Mouse (Mus musculus) kidney, postnatal 0 days (tissue): ENCODE data around the gene Jak3. TPM values are rescaled to one million over a fixed set of nuclear protein-coding genes. Genes with fewer than 3 reads are reported as not detected.

Experiments
- ATAC-seq: fragments of 200-750 bp; cut with Nextera tagmentation; replicated peaks from 2 replicates; pipeline ENCODE4 v1.8.0; 2017; ENCODE audit warnings: low read depth, moderate number of reproducible peaks, moderate TSS enrichment, moderate library complexity; ENCODE audit not compliant: low FRiP score
- DNase-seq: peaks from one replicate; pipeline ENCODE4 v3.0.0-alpha.2; 2016; ENCODE audit warnings: low spot score
- H3K27ac ChIP-seq: fragments of 300-500 bp; sonication (generic); 2 replicates; pipeline ENCODE4 v1.5.1; 2014; ENCODE audit warnings: mild to moderate bottlenecking
- H3K27me3 ChIP-seq: fragments of 300-500 bp; sonication (generic); 2 replicates; pipeline ENCODE4 v1.6.1; 2014; ENCODE audit warnings: low read length, mixed read lengths; ENCODE audit not compliant: insufficient read depth
- H3K36me3 ChIP-seq: fragments of 300-500 bp; sonication (generic); 2 replicates; pipeline ENCODE4 v1.6.1; 2014; ENCODE audit warnings: low read length, mixed read lengths; ENCODE audit not compliant: insufficient read depth
- H3K4me1 ChIP-seq: fragments of 300-500 bp; sonication (generic); replicated peaks from 2 replicates; pipeline ENCODE4 v1.6.1; 2014; ENCODE audit warnings: antibody characterized with exemption, low read length, mixed read lengths; ENCODE audit not compliant: insufficient read depth
- H3K4me2 ChIP-seq: fragments of 300-500 bp; sonication (generic); 2 replicates; pipeline ENCODE4 v1.6.1; 2014; ENCODE audit warnings: mild to moderate bottlenecking, low read length, moderate library complexity, mixed read lengths
- H3K4me3 ChIP-seq: fragments of 300-500 bp; sonication (generic); replicated peaks from 2 replicates; pipeline ENCODE4 v1.5.1; 2014; ENCODE audit warnings: low read depth, low read length
- H3K9ac ChIP-seq: fragments of 300-500 bp; sonication (generic); 2 replicates; pipeline ENCODE4 v1.6.1; 2014; ENCODE audit warnings: low read depth, low read length
- H3K9me3 ChIP-seq: fragments of 300-500 bp; sonication (generic); replicated peaks from 2 replicates; pipeline ENCODE4 v1.6.1; 2016; ENCODE audit warnings: low read length, inconsistent platforms, mixed read lengths
- CTCF ChIP-seq: IDR thresholded peaks from 2 replicates; pipeline ENCODE4 v1.5.1; 2016; ENCODE audit warnings: antibody characterized with exemption, low read depth, mild to moderate bottlenecking, moderate library complexity
- WGBS: fragments of 180-500 bp; shearing (Covaris S2); extraction: QIAGEN DNeasy Blood & Tissue Kit; methylation state at CpG from one replicate; pipeline ENCODE4 v1.1.7; 2014; 5-methylcytosine and 5-hydroxymethylcytosine counted together
- polyA plus RNA-seq: library from polyadenylated mRNA; unstranded; fragments of >200 nt; fragmentation: Nextera tagmentation; extraction: Ambion mirVana; gene quantifications from 2 replicates; pipeline ENCODE4 v1.2.1, GENCODE M21; 2015

The Jak3 gene
- polyA plus RNA-seq, 1 experiment from 2014 or later, result 5.3 TPM

GRCm38 (mm10) chr8:71659751-71660150, 16.3 kb upstream of the Jak3 start:
- H3K27me3 ChIP-seq, result peaks cover 33% of the 10 kb centered on the region; the same call in 1 of the 2 replicates

DNA sequence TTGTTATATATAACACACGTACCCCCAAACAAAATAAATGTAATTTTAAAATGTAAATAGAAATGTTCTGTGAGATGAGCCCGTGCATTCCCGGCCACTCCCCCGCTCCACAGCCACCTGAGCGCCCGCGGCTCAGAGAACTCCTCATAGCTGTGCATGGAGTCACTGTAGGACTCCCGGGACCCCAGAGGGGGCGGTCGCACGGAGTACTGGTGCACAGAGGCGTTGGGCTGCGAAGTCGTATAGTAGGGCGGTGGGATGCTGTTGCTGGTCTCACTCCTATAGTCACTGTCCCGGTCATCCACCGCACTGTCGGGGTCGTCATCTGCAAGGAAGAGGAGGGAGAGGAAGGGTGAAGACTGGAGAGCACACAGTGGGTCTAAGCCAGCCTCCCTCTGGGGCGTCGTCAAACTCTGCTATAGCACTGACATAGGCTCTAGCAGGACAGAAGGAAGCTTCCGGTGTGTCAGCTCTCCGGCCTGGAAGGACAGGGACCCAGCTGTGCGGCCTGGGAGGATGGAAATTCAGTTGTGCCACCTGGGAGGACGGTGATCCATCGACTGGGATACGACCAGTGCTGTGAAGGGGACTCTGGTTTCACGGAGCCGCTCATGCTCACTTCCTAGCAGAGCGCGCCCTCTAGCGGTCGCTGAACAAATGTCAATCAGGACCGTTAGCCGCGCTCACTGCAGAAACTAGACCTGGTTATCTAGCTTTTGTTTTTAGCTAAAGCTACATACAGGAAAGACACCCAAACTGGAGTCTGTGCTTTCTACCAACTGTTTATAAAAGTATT, 15.6 kb upstream of the Jak3 start:
- Histone ChIP-seq H3K9me3 (no peaks in the 10 kb centered on the region), H3K27me3 (peaks cover 28% of the 10 kb centered on the region; the same call in 1 of the 2 replicates), H3K36me3 (no peaks in the 10 kb centered on the region), H3K4me2 (no peak overlapping the region), H3K4me3 (no peak overlapping the region), H3K4me1 (0 out of 2 replicates have a peak, but pooled peaks cover 5% of the 10 kb centered on the region), H3K9ac (no peak overlapping the region), H3K27ac (no peak overlapping the region)
- ATAC-seq, result peak; percentile 40; the same call in 1 of the 2 replicates
- DNase-seq, result peak; percentile 92
- TF ChIP-seq CTCF, result peak; percentile 90
- whole genome bisulfite sequencing, result 4% methylated on average over 36 of the region's 36 CpGs

More at GRCm38 (mm10) chr8:71659751-71660150, 16.3 kb upstream of the Jak3 start:
- Histone ChIP-seq H3K4me2 (no peak overlapping the region), H3K9me3 (no peaks in the 10 kb centered on the region), H3K9ac (no peak overlapping the region), H3K36me3 (no peaks in the 10 kb centered on the region), H3K4me1 (peaks cover 6% of the 10 kb centered on the region; the same call in 1 of the 2 replicates), H3K4me3 (no peak overlapping the region), H3K27ac (no peak overlapping the region)
- ATAC-seq (no peak), DNase-seq (no peak)
- WGBS, result 62% methylated on average over 1 of the region's 1 CpGs
- no peak for TF ChIP-seq CTCF

DNA sequence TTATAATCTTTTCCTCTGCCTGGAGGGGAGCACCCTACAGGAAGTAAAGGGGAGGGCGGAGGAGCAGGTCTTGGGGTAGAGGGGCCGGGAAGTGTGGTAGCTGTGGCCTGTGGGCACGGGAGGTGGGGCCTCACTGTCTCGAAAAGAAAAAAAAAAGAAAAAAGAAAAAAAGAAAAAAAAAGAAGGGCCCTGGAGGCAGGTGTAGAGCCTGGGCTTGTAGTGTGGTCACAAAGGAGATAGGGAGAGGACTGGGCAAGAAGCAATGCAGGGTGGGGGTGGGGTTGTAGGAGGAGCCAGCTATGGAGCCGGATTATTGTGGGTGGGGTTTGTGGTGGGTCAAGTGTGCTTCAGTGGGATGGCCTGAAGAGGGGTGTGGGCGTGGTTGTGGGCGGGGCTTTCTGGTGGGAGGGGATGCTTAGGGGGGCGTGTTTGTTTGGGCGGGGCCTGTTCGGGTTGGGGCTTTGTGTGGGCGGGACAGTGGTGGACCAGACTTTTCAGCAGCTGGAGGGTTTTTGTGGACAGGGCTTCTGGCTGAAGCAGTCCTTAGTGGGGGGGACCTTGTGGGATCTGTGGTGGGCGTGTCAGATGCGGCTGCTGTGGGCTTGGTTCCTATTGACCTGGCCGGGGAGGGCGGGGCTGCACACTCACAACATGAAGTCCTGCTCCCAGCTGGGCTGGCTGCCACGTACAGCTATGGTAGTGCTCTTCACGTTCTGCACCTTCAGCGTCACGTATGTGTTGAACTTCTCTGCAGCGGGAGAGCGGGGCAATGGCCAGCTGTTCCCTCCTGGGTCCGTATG, 10.6 kb upstream of the Jak3 start:
- ATAC-seq (peak; percentile 73), DNase-seq (peak; percentile 89)
- WGBS, result 5% methylated on average over 22 of the region's 22 CpGs
- no peak for TF ChIP-seq CTCF
- H3K4me1 ChIP-seq, result peaks cover 14% of the 10 kb centered on the region; the same call in 1 of the 2 replicates
- H3K27me3 ChIP-seq, result peaks cover 5% of the 10 kb centered on the region; the same call in 1 of the 2 replicates
- H3K4me2 ChIP-seq, result peak overlapping the region; percentile 52
- H3K4me3 ChIP-seq, result peak overlapping the region; percentile 13; the same call in 1 of the 2 replicates
- no peaks in the 10 kb centered on the region for H3K9me3 ChIP-seq
- H3K27ac ChIP-seq, result no peak overlapping the region
- no peak overlapping the region for H3K9ac ChIP-seq
- no peaks in the 10 kb centered on the region for H3K36me3 ChIP-seq

GRCm38 (mm10) chr8:71666855-71667254, 9.2 kb upstream of the Jak3 start:
- WGBS, result 46% methylated on average over 1 of the region's 1 CpGs
- Histone ChIP-seq H3K4me1 (peaks cover 25% of the 10 kb centered on the region), H3K4me3 (no peak overlapping the region)

GRCm38 (mm10) chr8:71667256-71667655, 8.8 kb upstream of the Jak3 start:
- Histone ChIP-seq H3K9me3 (no peaks in the 10 kb centered on the region), H3K4me1 (peaks cover 27% of the 10 kb centered on the region), H3K27ac (no peak overlapping the region), H3K27me3 (peaks cover 5% of the 10 kb centered on the region; the same call in 1 of the 2 replicates), H3K36me3 (no peaks in the 10 kb centered on the region), H3K4me3 (no peak overlapping the region), H3K4me2 (no peak overlapping the region), H3K9ac (no peak overlapping the region)
- DNase-seq, result no peak
- 57% methylated on average over 5 of the region's 5 CpGs for WGBS
- no peak for ATAC-seq
- TF ChIP-seq CTCF, result no peak

More at GRCm38 (mm10) chr8:71666855-71667254, 9.2 kb upstream of the Jak3 start:
- Histone ChIP-seq H3K27ac (no peak overlapping the region), H3K27me3 (peaks cover 5% of the 10 kb centered on the region; the same call in 1 of the 2 replicates), H3K9me3 (no peaks in the 10 kb centered on the region), H3K4me2 (no peak overlapping the region), H3K36me3 (no peaks in the 10 kb centered on the region), H3K9ac (no peak overlapping the region)
- no peak for DNase-seq
- no peak for TF ChIP-seq CTCF
- ATAC-seq, result no peak
